Mouse (Mus musculus) right cerebral cortex, adult 18-20 months (tissue): ENCODE results near the gene Pcdh7.

Experiments used
- DNase-seq: peaks from one replicate; pipeline ENCODE4 v3.0.0; 2022; ENCODE audit warnings: mixed read lengths

The Pcdh7 gene

GRCm38 (mm10) chr5:57934666-57935065, 216.9 kb downstream of the Pcdh7 start:
- DNase-seq = no peak

GRCm38 (mm10) chr5:57940457-57940856, 222.7 kb downstream of the Pcdh7 start:
- no peak for DNase-seq

GRCm38 (mm10) chr5:57943176-57943575, 225.4 kb downstream of the Pcdh7 start:
- no peak for DNase-seq

GRCm38 (mm10) chr5:57943611-57944010, 225.8 kb downstream of the Pcdh7 start:
- no peak for DNase-seq

GRCm38 (mm10) chr5:57945419-57945818, 227.7 kb downstream of the Pcdh7 start:
- DNase-seq = no peak

- DNase-seq = no peak
Measured at GRCm38 (mm10) chr5:57959317-57959716, 241.6 kb downstream of the Pcdh7 start.

- DNase-seq = no peak
Measured at GRCm38 (mm10) chr5:57963792-57964191, 246.0 kb downstream of the Pcdh7 start.

DNA sequence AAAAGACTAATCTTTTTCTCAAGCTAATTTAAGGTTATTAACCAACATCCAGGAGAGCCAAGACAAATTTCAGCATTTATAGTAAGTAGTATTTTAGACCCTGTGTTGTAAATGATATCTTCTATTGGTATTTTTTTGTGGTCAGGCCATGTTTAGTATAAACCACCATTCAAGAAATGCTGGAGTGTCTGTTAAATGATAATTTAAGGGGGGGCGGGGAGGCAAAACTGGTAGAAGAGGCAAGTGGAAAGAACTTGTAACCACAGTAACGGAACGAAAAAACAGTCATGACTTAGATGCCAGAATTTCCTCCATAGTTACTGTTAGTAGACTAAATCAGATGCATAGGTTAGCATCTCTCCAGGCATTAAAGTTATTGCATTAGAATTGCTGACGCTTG, 246.4 kb downstream of the Pcdh7 start:
- DNase-seq = no peak

DNA sequence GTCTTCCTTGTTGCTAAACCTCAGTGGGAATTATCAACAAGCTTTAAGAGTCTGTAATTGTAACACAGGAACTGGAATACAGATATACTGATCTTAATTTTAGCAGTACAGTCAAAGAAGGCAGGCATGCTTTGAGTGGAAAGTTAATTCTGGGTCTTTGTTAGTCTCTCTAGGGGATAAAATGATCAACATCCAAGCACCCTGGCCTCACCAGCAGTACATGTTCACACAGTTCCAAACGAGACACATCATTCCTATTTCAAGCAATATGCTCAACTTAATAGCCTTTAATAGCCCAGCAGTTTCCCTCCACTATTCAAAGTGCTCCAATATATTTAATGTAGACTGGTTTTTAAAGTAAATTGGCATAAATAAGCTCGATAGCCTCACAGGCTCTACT, 275.8 kb downstream of the Pcdh7 start:
- no peak for DNase-seq

- no peak for DNase-seq
Measured at GRCm38 (mm10) chr5:58021331-58021730, 303.6 kb downstream of the Pcdh7 start.

DNA sequence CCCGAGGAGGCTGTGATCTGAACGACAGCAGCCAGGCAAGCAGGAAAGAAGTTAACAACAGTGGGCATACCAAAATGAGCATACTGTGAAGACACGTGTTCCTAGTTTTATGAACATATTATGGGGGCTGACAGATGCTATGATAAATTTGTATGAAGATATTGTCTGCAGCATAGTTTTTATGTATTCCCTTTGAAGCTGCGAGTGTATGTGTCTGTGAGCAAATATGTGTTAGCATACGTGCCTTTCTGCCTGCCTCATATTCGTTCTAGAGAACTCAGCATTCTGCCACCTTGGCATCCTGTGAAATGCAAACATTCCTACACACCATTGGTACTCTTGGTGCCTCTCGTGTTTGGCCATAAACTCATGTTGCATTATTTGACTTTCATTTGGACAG, 307.4 kb downstream of the Pcdh7 start:
- DNase-seq = no peak

DNA sequence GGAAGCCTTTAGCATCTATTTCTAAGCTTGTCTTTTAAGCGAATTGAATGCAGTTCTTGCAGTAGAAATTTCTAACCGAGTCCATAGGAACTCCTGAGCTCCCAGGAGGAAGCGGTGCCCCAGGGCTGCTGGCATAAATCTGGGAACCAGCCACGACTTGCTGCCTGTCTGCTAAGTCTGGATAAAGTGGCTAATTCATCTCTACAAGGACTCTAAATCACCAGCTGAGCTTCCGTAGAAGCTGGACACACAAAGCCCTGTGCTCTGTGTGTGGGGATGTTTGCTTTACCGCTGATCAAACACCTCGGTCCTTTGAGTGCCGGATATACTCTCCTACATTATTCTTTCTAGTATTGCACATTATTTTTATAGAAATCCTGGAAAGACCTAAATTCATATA, 308.0 kb downstream of the Pcdh7 start:
- DNase-seq = no peak

GRCm38 (mm10) chr5:58039875-58040274, 322.1 kb downstream of the Pcdh7 start:
- no peak for DNase-seq

GRCm38 (mm10) chr5:58044216-58044615, 326.4 kb downstream of the Pcdh7 start:
- DNase-seq = no peak

- peak; percentile 7 for DNase-seq
Measured at GRCm38 (mm10) chr5:58081054-58081453, 363.3 kb downstream of the Pcdh7 start.

GRCm38 (mm10) chr5:58082230-58082629, 364.5 kb downstream of the Pcdh7 start:
- no peak for DNase-seq

GRCm38 (mm10) chr5:58083056-58083455, 365.3 kb downstream of the Pcdh7 start:
- no peak for DNase-seq

DNA sequence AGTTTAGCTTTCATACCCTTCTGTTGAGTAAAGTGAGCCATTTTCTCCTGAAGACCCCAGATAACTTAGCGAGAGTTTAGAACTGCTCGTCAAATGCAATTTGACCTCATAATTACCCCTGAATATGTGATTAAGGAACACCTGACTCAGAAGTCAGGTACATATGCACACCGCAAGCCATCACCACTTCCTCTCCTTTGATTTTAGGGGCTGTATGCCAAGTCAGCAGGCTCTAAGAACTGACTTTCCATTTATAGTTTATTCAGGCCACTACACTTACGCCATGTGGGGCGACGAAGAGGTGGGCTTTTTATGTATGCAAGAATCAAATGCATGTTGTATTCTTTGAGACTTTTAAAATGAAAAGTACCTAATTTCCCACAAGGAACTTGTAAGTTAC, 366.2 kb downstream of the Pcdh7 start:
- DNase-seq = no peak

- no peak for DNase-seq
Measured at GRCm38 (mm10) chr5:58108665-58109364, 391.0 kb downstream of the Pcdh7 start.

GRCm38 (mm10) chr5:58116096-58116495, 398.3 kb downstream of the Pcdh7 start:
- DNase-seq = no peak

DNA sequence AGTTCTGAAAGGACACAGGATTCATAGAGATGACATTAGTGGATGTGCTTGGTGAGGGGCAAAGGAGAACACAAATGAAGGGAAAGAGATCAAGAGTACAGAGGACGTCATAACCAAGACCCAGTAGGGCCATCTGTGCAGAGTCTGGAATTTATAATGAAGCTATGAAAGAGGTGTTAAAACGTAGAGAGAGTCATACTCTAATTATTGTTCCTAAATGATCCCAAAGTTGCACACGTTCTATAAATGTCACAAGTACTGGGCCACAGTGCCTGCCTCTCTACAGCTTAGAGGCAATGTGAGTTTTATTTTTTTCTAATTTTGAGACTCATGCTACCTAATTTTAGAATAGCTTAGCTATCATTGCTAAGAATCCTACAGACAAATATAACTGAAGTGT, 400.1 kb downstream of the Pcdh7 start:
- DNase-seq = no peak

DNA sequence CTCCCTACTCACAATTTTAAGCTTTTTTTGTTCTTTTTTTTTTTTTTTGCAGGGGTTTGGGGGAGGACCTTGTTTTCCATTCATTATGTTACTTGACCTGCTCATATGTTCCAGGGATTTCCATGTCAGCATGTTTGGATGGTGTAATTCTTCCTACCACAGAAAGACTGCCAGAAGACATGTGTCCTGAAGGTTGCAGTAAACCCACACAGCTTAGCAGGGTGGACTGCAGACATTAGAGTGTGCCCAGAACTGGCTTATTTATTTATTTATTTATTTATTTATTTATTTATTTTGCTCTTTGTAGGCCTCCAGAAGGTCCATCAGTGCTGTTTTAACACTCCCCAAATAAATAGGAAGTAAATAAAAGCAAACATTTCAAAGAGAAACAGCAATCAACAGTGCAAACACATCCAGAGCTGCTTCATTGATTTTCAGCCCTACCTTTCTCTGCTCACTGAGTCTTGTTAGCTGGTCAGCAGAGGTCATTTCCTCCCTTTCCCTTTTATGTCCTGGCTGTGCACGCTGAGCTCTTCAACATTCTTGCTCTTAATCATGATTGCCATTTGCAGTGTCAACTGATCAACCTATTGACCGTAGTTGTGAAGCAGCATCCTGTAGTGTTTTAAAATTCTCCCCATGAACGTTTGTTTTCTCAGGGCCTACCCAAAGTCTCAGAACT, 401.3 kb downstream of the Pcdh7 start:
- DNase-seq = no peak

DNA sequence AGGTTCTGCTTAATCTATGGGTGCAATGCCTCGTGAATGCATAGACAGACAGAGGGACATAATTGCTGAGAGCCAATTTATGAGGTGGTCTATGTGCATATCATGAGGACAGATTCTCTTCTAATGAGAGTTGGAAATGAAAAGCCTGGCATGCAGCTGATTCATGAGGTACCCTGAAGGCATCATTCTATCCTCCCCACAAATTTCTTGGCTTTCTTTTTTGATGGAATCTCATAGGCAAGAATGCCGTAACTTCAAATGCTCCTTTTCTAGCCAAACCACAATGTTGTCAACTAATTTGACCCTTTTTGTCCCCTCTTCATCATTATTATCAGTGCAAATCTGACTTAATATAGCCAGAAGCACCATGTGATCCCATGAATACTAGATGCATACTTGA, 426.1 kb downstream of the Pcdh7 start:
- DNase-seq = no peak

DNA sequence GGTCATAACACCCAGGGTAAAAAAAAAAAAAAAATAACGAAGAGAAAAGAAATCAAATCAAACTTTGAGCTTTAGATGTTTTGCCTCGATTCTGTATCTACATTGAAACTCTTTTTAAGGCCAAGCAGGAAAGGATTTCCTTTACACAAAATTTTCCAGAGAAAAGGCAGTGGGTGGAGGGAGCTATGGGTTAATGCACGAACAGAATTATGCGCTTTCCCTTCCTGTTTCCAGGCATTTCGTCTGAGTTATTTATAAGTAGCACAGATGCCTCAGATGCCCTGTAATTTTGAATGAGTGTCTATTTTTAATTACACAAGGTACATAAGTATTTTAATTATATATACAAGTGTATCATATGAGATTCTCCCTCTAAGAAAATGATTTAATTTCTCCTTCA, 436.2 kb downstream of the Pcdh7 start:
- DNase-seq = peak; percentile 8

DNA sequence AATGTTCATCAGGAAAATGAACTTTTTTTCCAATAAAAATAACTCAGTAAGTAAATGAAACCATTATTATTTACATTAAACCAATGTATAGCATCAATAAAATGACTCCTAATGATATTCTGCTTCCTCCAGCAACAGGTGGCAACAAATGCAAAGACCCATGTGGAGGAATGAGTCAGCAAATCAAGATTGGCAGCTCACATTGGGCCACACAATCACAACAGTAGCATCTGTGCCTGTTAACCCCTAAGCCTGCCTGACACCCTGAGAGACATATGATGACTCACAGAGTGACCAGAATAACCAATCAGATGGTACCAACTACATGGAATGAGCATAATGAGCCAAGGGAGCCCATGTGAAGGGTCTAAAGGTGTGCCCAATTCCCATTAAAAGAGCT, 454.5 kb downstream of the Pcdh7 start:
- DNase-seq = no peak
